Mouse (Mus musculus) cerebellum, adult 8-10 months (tissue): Measurements from ENCODE around the gene Rps24.

Source experiments
- DNase-seq: peaks from one replicate; pipeline ENCODE4 v3.0.0; 2022

The Rps24 gene

DNA sequence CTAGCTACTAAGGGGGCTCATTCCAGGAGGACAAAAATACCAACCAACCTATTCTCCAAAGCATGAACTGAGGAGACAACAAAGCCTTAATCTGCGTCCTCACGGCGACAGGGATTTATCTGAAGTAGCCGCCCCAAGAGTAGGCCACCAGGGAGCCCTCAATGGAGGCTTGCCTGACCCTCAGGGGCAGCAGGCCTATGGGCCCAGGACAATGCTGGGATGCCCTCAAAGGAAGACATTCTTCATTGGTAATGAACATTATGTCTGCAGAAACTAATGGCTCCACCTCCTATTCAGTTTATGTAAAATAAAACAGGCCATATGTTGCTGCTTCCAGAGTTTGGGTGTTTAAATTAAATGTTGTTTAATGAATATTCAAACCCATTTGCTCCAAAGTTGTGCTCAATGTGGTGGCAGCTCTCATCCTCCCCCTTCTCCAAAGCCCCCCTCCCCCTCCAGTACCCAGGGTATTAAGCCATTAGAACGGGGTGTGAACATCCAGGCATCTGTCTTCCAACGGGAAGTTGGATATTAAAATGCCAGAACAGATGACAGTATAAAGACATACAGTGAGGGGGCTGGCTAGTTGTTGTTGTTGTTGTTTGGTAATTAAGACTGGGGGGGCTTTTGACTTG lies 25.7 kb downstream of the Rps24 start:
- DNase-seq, result no peak

- no peak for DNase-seq
Measured at GRCm38 (mm10) chr14:24521597-24521996, 34.7 kb downstream of the Rps24 start.

DNA sequence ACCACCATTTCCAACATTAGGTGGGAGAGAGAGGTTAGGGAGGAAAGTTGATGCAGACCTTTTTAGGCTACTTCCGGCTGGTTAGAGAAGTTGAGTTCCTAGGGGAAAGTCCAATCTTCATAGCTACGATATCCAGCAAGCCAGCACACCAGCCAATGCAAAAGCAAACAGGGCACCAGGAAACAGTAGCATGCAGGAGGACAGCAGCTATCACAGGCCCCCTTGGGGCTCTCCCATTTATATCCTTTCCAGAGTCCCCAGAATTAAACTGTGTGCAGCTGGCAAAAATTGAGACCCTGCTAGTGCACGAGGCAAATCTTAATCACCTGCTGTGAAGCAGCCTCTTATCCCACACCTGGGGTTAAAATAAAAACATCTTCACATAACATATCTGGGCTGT lies 38.2 kb downstream of the Rps24 start:
- DNase-seq, result no peak

DNA sequence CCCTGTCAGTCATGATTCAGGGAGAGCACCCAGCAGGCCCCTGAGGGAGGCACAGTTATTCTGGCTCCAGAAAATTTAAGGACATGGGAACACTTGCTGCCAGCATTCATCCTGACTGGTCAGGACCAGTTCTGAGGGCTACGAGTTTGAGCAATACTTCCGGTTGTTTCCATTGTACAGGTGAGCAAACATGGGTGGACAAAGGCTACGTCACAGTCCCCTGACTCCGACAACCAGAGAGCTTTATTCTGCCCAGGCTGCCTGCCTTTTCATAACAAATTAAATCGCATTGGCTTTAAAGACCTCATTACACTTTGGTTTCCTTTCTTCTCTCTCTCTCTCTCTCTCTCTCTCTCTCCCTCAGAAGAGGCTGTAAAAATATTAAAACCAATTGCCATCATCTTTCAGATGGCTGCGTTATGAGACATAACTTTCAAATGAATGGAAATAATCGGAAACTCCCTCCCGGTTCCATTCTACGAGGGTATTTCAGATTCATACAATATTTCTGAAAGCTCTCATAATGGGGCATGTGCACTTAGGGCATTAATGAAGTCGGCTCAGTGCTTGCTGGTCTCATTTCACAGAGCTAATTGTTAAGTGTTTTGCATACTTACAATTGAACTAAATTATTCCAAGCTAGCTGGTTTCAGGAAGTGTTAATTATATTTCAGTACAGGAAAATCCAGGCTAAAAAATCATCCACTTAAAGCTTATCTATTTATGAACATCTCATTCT lies 38.9 kb downstream of the Rps24 start:
- DNase-seq, result no peak

- DNase-seq, result no peak
Measured at GRCm38 (mm10) chr14:24526440-24526839, 39.5 kb downstream of the Rps24 start.

DNA sequence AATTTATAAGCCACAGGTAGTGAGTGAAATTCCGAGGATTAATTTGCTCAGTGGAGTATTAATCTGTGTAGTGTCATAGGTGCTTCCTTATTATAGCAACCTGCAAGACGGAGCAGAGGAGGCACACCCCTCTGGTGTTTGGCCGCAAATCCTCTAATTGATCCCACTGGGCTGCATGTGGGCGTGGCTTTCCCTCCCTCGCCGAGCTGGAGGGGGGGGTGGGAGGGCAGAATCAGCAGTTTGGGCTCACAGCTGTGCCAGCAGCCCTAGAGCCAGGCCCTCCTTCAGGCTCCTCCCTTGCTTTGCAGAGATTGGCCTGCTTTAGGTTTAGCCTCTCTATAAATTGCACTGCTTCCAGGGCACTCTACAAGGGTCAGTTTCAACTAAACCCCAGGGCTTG lies 43.3 kb downstream of the Rps24 start:
- no peak for DNase-seq

GRCm38 (mm10) chr14:24534865-24535545 lies 48.1 kb downstream of the Rps24 start:
- DNase-seq, result no peak

DNA sequence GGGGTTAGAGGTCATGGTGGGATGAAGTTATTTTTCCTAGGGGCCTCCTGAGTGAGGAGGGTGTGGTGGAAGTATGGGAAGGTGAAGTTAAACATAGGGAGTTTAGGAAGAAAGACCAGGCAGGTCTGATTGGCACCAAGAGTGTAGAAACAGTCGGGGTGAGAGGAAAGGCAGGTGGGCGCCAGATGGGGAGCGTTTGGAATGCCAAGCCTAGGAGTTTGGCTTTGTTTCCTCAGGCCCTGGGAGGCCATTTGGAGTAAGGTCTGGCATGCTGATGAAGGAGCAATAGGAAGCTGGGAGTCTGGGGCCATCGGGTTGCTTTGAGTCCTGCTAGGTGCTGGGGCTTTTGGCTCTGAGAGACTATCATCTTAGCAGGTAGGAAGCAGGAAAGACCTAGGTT lies 56.0 kb downstream of the Rps24 start:
- peak; percentile 71 for DNase-seq

GRCm38 (mm10) chr14:24544057-24544456 lies 57.1 kb downstream of the Rps24 start:
- DNase-seq, result peak; percentile 23
